Mouse (Mus musculus) lung, adult 2 months (tissue): ENCODE data around the gene R3hdm2.

Source experiments
- CTCF ChIP-seq: fragments of 200-500 bp; IDR thresholded peaks from 2 replicates; pipeline ENCODE4 v1.5.1; 2011; ENCODE audit warnings: mild to moderate bottlenecking, low read length, control low read depth; ENCODE audit not compliant: insufficient read depth
- POLR2A ChIP-seq: fragments of 200-500 bp; IDR thresholded peaks from 2 replicates; pipeline ENCODE4 v1.6.1; 2011; ENCODE audit warnings: low read depth, mild to moderate bottlenecking, control low read depth, low read length, borderline replicate concordance; ENCODE audit errors: extremely low read depth

DNA sequence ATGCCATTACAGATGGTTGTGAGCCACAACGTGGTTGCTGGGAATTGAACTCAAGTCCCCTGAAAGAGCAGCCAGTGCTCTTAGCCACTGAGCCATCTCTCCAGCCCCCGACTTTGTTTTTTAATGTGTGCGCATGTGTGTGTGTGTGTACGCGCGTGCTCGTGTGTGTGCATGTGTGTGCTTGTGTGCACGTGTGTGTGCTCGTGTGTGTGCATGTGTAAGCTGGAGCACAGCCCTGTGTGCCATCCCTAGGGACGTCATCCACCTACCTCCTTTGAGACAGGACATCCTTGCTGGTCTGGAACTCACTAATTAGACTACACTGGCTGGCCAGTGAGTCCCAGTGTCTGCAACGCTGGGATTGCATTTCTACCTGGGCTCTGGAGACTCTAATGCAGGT, 27.4 kb upstream of the R3hdm2 start:
- TF ChIP-seq POLR2A (no peak), CTCF (no peak)
